Mouse (Mus musculus) limb, embryonic 11.5 days (tissue): ENCODE data around the gene Pin4. TPM values are rescaled to one million over a fixed set of nuclear protein-coding genes. Genes with fewer than 3 reads are reported as not detected.

Experiments
- polyA plus RNA-seq: library from polyadenylated mRNA; unstranded; fragments of >200 nt; fragmentation: Nextera tagmentation; extraction: Ambion mirVana; gene quantifications from 2 replicates; pipeline ENCODE4 v1.2.1, GENCODE M21; 2014

Pin4 gene
- polyA plus RNA-seq, 1 experiment from 2014 or later = 82.4 TPM

Other genes with a start within 250 kb of the Pin4 start
- 1.6 and 4.0 TPM in 2 replicates for gene Rtl5, start 48.1 kb upstream of the Pin4 start, polyA plus RNA-seq
- gene Ercc6l, start 37.6 kb downstream of the Pin4 start, polyA plus RNA-seq = 25.0 and 26.4 TPM in 2 replicates
- gene Rps4x, start 69.9 kb downstream of the Pin4 start, polyA plus RNA-seq = 756 and 777 TPM in 2 replicates
- 28.7 and 30.4 TPM in 2 replicates for gene Cited1, start 132.7 kb downstream of the Pin4 start, polyA plus RNA-seq